Mouse (Mus musculus) midbrain, embryonic 16.5 days (tissue): ENCODE measurements around the gene Lypla2. TPM values are rescaled to one million over a fixed set of nuclear protein-coding genes. Genes with fewer than 3 reads are reported as not detected.

Source experiments
- ATAC-seq: fragments of 200-750 bp; cut with Nextera tagmentation; 2 replicates; pipeline ENCODE4 v1.8.0; 2017; ENCODE audit warnings: moderate TSS enrichment
- H3K27ac ChIP-seq: fragments of 300-500 bp; sonication (generic); 2 replicates; pipeline ENCODE4 v1.5.1; 2014; ENCODE audit warnings: mild to moderate bottlenecking, low read length, mixed read lengths
- H3K27me3 ChIP-seq: fragments of 300-500 bp; sonication (generic); 2 replicates; pipeline ENCODE4 v1.6.1; 2014; ENCODE audit warnings: low read depth, low read length, mixed read lengths; ENCODE audit not compliant: control insufficient read depth, insufficient read depth
- H3K36me3 ChIP-seq: fragments of 300-500 bp; sonication (generic); 2 replicates; pipeline ENCODE4 v1.6.1; 2014; ENCODE audit warnings: mild to moderate bottlenecking, low read length, moderate library complexity, mixed read lengths; ENCODE audit not compliant: control insufficient read depth, insufficient read depth
- H3K4me1 ChIP-seq: fragments of 300-500 bp; sonication (generic); 2 replicates; pipeline ENCODE4 v1.6.1; 2014; ENCODE audit warnings: mild to moderate bottlenecking, low read length, mixed read lengths; ENCODE audit not compliant: control insufficient read depth, insufficient read depth
- H3K4me2 ChIP-seq: fragments of 300-500 bp; sonication (generic); 2 replicates; pipeline ENCODE4 v1.6.1; 2014; ENCODE audit warnings: mild to moderate bottlenecking, low read length, mixed read lengths
- H3K4me3 ChIP-seq: fragments of 300-500 bp; sonication (generic); 2 replicates; pipeline ENCODE4 v1.5.1; 2014; ENCODE audit warnings: low read depth, mild to moderate bottlenecking, low read length, moderate library complexity, mixed read lengths
- H3K9ac ChIP-seq: fragments of 300-500 bp; sonication (generic); 2 replicates; pipeline ENCODE4 v1.6.1; 2014; ENCODE audit warnings: low read depth, low read length, mixed read lengths
- H3K9me3 ChIP-seq: fragments of 300-500 bp; sonication (generic); replicated peaks from 2 replicates; pipeline ENCODE4 v1.6.1; 2014; ENCODE audit warnings: mild to moderate bottlenecking, low read length, mixed read lengths; ENCODE audit not compliant: control insufficient read depth, poor library complexity, severe bottlenecking
- WGBS: fragments of 180-500 bp; shearing (Covaris S2); extraction: QIAGEN DNeasy Blood & Tissue Kit; methylation state at CpG from one replicate; pipeline ENCODE4 v1.1.7; 2014; 5-methylcytosine and 5-hydroxymethylcytosine counted together
- polyA plus RNA-seq: library from polyadenylated mRNA; unstranded; fragments of >200 nt; fragmentation: Nextera tagmentation; extraction: Ambion mirVana; gene quantifications from 2 replicates; pipeline ENCODE4 v1.2.1, GENCODE M21; 2015

The Lypla2 gene
- polyA plus RNA-seq, 1 experiment from 2014 or later, result 230 TPM

GRCm38 (mm10) chr4:136004107-136004675 lies 31.8 kb upstream of the Lypla2 start:
- Histone ChIP-seq H3K36me3 (peaks cover 36% of the 10 kb centered on the region), H3K27ac (no peak overlapping the region), H3K4me3 (no peak overlapping the region), H3K4me2 (no peak overlapping the region), H3K9ac (no peak overlapping the region), H3K27me3 (no peaks in the 10 kb centered on the region), H3K4me1 (no peaks in the 10 kb centered on the region), H3K9me3 (no peaks in the 10 kb centered on the region)
- ATAC-seq, result no peak
- 90% methylated on average over 5 of the region's 5 CpGs for WGBS

GRCm38 (mm10) chr4:135995118-135995517 lies 22.7 kb upstream of the Lypla2 start:
- Histone ChIP-seq H3K27me3 (no peaks in the 10 kb centered on the region), H3K9ac (no peak overlapping the region), H3K36me3 (no peaks in the 10 kb centered on the region), H3K9me3 (peaks cover 7% of the 10 kb centered on the region; the same call in 1 of the 2 replicates), H3K4me1 (no peaks in the 10 kb centered on the region), H3K27ac (no peak overlapping the region), H3K4me2 (no peak overlapping the region), H3K4me3 (no peak overlapping the region)
- 84% methylated on average over 4 of the region's 4 CpGs for WGBS
- ATAC-seq, result no peak

GRCm38 (mm10) chr4:135993941-135994340 lies 21.5 kb upstream of the Lypla2 start:
- 96% methylated on average over 6 of the region's 6 CpGs for WGBS
- H3K4me2 ChIP-seq, result no peak overlapping the region
- no peak overlapping the region for H3K27ac ChIP-seq
- no peak overlapping the region for H3K4me3 ChIP-seq
- peaks cover 7% of the 10 kb centered on the region; the same call in 1 of the 2 replicates for H3K9me3 ChIP-seq
- ATAC-seq, result no peak
- H3K4me1 ChIP-seq, result no peaks in the 10 kb centered on the region
- no peak overlapping the region for H3K9ac ChIP-seq
- H3K36me3 ChIP-seq, result no peaks in the 10 kb centered on the region
- H3K27me3 ChIP-seq, result no peaks in the 10 kb centered on the region

- no peaks in the 10 kb centered on the region for H3K9me3 ChIP-seq
- peaks cover 13% of the 10 kb centered on the region; the same call in 1 of the 2 replicates for H3K36me3 ChIP-seq
- H3K4me1 ChIP-seq, result peaks cover 18% of the 10 kb centered on the region
- no peaks in the 10 kb centered on the region for H3K27me3 ChIP-seq
- peak overlapping the region; percentile 92 for H3K9ac ChIP-seq
- H3K27ac ChIP-seq, result peak overlapping the region; percentile 88
- H3K4me3 ChIP-seq, result peak overlapping the region; percentile 94
- no peak for ATAC-seq
- WGBS, result 73% methylated on average over 9 of the region's 9 CpGs
- peak overlapping the region; percentile 76 for H3K4me2 ChIP-seq
These were observed 15.3 kb upstream of the Lypla2 start for GRCm38 (mm10) chr4:135987714-135988113.

- peaks cover 13% of the 10 kb centered on the region; the same call in 1 of the 2 replicates for H3K36me3 ChIP-seq
These were observed 14.7 kb upstream of the Lypla2 start, which contains the start of gene Pithd1 for GRCm38 (mm10) chr4:135986943-135987710. Pithd1 (minus strand) TSS chr4:135987264.

GRCm38 (mm10) chr4:135986301-135986942 lies 14.0 kb upstream of the Lypla2 start:
- Histone ChIP-seq H3K36me3 (peaks cover 13% of the 10 kb centered on the region; the same call in 1 of the 2 replicates), H3K27ac (peak overlapping the region; percentile 88), H3K9me3 (no peaks in the 10 kb centered on the region), H3K27me3 (no peaks in the 10 kb centered on the region), H3K9ac (peak overlapping the region; percentile 92), H3K4me1 (peaks cover 18% of the 10 kb centered on the region), H3K4me3 (peak overlapping the region; percentile 94), H3K4me2 (peak overlapping the region; percentile 76)
- WGBS, result 5% methylated on average over 23 of the region's 23 CpGs
- no peak for ATAC-seq

More at GRCm38 (mm10) chr4:135986943-135987710, 14.7 kb upstream of the Lypla2 start, which contains the start of gene Pithd1:
- Histone ChIP-seq H3K9me3 (no peaks in the 10 kb centered on the region), H3K4me2 (peak within 1 kb of the TSS; percentile 76), H3K4me1 (peaks cover 18% of the 10 kb centered on the region), H3K4me3 (peak within 1 kb of the TSS; percentile 94), H3K27ac (peak within 1 kb of the TSS; percentile 88), H3K9ac (peak within 1 kb of the TSS; percentile 92), H3K27me3 (no peaks in the 10 kb centered on the region)
- WGBS, result 0% methylated on average over 70 of the region's 81 CpGs
- ATAC-seq, result peak; percentile 96

GRCm38 (mm10) chr4:135985769-135986168 lies 13.3 kb upstream of the Lypla2 start:
- H3K9me3 ChIP-seq, result no peaks in the 10 kb centered on the region
- ATAC-seq, result no peak
- H3K9ac ChIP-seq, result peak overlapping the region; percentile 92
- H3K4me1 ChIP-seq, result peaks cover 18% of the 10 kb centered on the region
- WGBS, result 93% methylated on average over 7 of the region's 7 CpGs
- peak overlapping the region; percentile 94 for H3K4me3 ChIP-seq
- H3K27me3 ChIP-seq, result no peaks in the 10 kb centered on the region
- peak overlapping the region; percentile 76 for H3K4me2 ChIP-seq
- H3K27ac ChIP-seq, result no peak overlapping the region
- H3K36me3 ChIP-seq, result peaks cover 13% of the 10 kb centered on the region; the same call in 1 of the 2 replicates

GRCm38 (mm10) chr4:135985193-135985592 lies 12.8 kb upstream of the Lypla2 start:
- Histone ChIP-seq H3K9me3 (no peaks in the 10 kb centered on the region), H3K4me1 (peaks cover 18% of the 10 kb centered on the region), H3K9ac (no peak overlapping the region), H3K27ac (no peak overlapping the region), H3K4me3 (no peak overlapping the region), H3K27me3 (no peaks in the 10 kb centered on the region), H3K36me3 (peaks cover 13% of the 10 kb centered on the region; the same call in 1 of the 2 replicates), H3K4me2 (no peak overlapping the region)
- no peak for ATAC-seq
- 94% methylated on average over 5 of the region's 5 CpGs for WGBS
